Mouse (Mus musculus) limb, embryonic 14.5 days (tissue): ENCODE measurements around the gene Dip2c. TPM values are rescaled to one million over a fixed set of nuclear protein-coding genes. Genes with fewer than 3 reads are reported as not detected.
A peak's percentile ranks its signal among the peaks of the same experiment; 100 is the strongest.

Experiments
- ATAC-seq: fragments of 200-750 bp; cut with Nextera tagmentation; 2 replicates; pipeline ENCODE4 v1.8.0; 2017; ENCODE audit warnings: low read depth, moderate number of reproducible peaks, moderate TSS enrichment; ENCODE audit not compliant: low FRiP score
- DNase-seq: peaks from one replicate; pipeline ENCODE4 v3.0.0-alpha.2; 2015; ENCODE audit warnings: low spot score
- H3K27ac ChIP-seq: fragments of 300-500 bp; sonication (generic); replicated peaks from 2 replicates; pipeline ENCODE4 v1.5.1; 2014; ENCODE audit warnings: low read depth, mild to moderate bottlenecking, low read length, moderate library complexity, mixed read lengths
- H3K27me3 ChIP-seq: fragments of 300-500 bp; sonication (generic); 2 replicates; pipeline ENCODE4 v1.6.1; 2014; ENCODE audit warnings: low read length, mixed read lengths; ENCODE audit not compliant: control insufficient read depth, insufficient read depth
- H3K36me3 ChIP-seq: fragments of 300-500 bp; sonication (generic); 2 replicates; pipeline ENCODE4 v1.6.1; 2014; ENCODE audit warnings: mild to moderate bottlenecking, low read length, moderate library complexity, mixed read lengths; ENCODE audit not compliant: control insufficient read depth, insufficient read depth
- H3K4me1 ChIP-seq: fragments of 300-500 bp; sonication (generic); 2 replicates; pipeline ENCODE4 v1.6.1; 2014; ENCODE audit warnings: antibody characterized with exemption, low read length, mixed read lengths; ENCODE audit not compliant: control insufficient read depth, insufficient read depth
- H3K4me2 ChIP-seq: fragments of 300-500 bp; sonication (generic); replicated peaks from 2 replicates; pipeline ENCODE4 v1.6.1; 2014; ENCODE audit warnings: low read depth, mild to moderate bottlenecking, low read length, moderate library complexity; ENCODE audit not compliant: severe bottlenecking
- H3K4me3 ChIP-seq: fragments of 300-500 bp; sonication (generic); replicated peaks from 2 replicates; pipeline ENCODE4 v1.5.1; 2014; ENCODE audit warnings: low read length
- H3K9ac ChIP-seq: fragments of 300-500 bp; sonication (generic); 2 replicates; pipeline ENCODE4 v1.6.1; 2014; ENCODE audit warnings: mild to moderate bottlenecking, low read depth, low read length, moderate library complexity; ENCODE audit not compliant: severe bottlenecking
- H3K9me3 ChIP-seq: fragments of 300-500 bp; sonication (generic); 2 replicates; pipeline ENCODE4 v1.6.1; 2016; ENCODE audit warnings: low read length; ENCODE audit not compliant: control insufficient read depth
- POLR2A ChIP-seq: fragments of 200-500 bp; IDR thresholded peaks from 2 replicates; pipeline ENCODE4 v1.8.0; 2012; ENCODE audit warnings: inconsistent platforms, mild to moderate bottlenecking, moderate library complexity, borderline replicate concordance; ENCODE audit not compliant: insufficient read depth, insufficient read length; ENCODE audit errors: extremely low read depth
- WGBS: fragments of 180-500 bp; shearing (Covaris S2); extraction: QIAGEN DNeasy Blood & Tissue Kit; methylation state at CpG from one replicate; pipeline ENCODE4 v1.1.7; 2014; 5-methylcytosine and 5-hydroxymethylcytosine counted together
- polyA plus RNA-seq, 2 experiments: library from polyadenylated mRNA; depleted of rRNA in 1 of 2; stranded (reverse) in 1 of 2; unstranded in 1 of 2; fragments of >200 nt; fragmentation: Nextera tagmentation in 1 of 2; extraction: Ambion mirVana in 1 of 2; gene quantifications; 2 replicates each; pipeline versions ENCODE4 v1.2.1 to v1.2.3; 2012 to 2014

Dip2c gene
- polyA plus RNA-seq, 2 experiments, result 11.1 to 11.5 TPM

DNA sequence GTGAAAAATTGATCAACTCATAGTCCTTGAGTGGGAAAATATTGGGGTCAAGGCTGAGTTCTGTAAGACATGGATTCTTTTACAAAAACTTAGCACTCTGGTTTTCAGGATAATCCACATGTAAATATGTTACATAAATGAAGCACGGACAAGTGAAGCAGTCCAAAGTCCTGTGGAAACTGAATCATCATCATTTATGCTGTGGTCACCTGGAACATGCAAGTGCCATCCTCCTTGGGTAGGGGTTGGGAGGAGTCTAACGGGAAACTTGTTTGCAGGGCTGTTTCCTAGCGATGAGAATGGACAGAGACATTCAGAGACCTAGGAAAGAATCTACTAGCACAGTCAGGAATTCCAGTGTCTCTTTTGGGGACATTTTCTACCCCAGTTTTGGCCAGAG is 213.4 kb downstream of the Dip2c start:
- DNase-seq, result no peak
- WGBS, result 89% methylated on average over 3 of the region's 3 CpGs
- Histone ChIP-seq H3K27ac (no peak overlapping the region), H3K9me3 (no peaks in the 10 kb centered on the region), H3K4me1 (no peaks in the 10 kb centered on the region), H3K36me3 (no peaks in the 10 kb centered on the region), H3K4me3 (no peak overlapping the region), H3K27me3 (no peaks in the 10 kb centered on the region), H3K9ac (no peak overlapping the region), H3K4me2 (no peak overlapping the region)
- ATAC-seq, result no peak
- TF ChIP-seq POLR2A, result no peak

DNA sequence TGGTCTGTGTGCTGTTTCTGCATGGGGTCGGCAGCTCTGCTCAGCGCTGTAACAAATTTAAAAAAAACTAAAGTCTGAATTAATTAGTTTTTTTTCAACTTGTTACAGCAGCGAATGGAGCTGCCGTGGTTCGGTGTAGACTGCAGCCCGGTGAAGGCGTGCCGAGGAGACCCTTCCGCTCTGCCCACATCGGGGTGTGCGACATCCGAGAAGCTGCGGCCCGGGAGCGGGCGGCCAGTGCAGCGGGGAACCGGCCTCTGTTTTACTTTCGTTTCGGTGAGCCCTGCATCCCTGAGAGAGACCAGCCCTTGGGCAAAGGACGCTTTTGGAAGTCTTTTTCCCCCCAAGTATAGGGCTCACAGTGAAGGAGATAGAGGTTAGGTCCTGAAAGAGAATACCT is 218.4 kb downstream of the Dip2c start:
- WGBS, result 64% methylated on average over 21 of the region's 21 CpGs
- Histone ChIP-seq H3K36me3 (no peaks in the 10 kb centered on the region), H3K4me3 (peak overlapping the region; percentile 28), H3K4me2 (peak overlapping the region; percentile 36), H3K9ac (peak overlapping the region; percentile 28; the same call in 1 of the 2 replicates), H3K27me3 (no peaks in the 10 kb centered on the region), H3K27ac (no peak overlapping the region), H3K9me3 (no peaks in the 10 kb centered on the region), H3K4me1 (no peaks in the 10 kb centered on the region)
- DNase-seq (no peak), ATAC-seq (peak; percentile 30; the same call in 1 of the 2 replicates)
- TF ChIP-seq POLR2A, result no peak

DNA sequence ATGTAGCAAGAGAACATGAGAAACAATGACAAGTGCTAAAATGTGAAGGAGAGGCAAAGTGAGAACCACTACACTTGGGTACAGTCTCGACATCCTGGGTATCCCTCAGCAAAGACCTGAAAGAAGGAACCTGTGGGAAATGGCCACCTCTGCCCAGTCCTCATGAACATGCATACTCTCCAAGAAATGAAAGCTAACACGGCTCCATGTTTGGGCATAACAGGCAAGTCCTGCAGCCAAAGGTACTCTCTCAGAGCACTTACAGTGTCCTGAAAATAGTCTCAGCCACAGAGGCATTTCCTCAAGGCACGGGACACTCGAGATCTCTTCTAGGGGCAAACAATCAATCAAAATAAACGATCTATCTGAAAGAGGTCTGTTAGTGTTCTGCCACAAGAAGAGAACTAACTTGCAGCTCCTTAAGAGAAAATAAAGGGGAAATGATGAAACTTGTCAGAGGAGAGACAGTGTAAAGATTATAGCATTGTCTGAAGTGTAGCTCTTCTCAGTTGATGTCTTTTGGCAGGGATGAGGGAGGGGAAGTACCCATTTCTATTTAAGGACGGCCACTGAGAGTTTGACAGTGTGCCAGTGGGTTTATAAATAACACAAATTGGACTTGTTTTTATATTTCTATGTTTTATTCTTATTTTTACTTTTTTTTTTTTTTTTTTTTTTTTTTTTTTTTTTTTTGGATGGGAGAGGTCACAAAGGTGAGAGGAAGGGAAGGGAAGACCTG is 228.0 kb downstream of the Dip2c start:
- Histone ChIP-seq H3K4me2 (no peak overlapping the region), H3K27me3 (no peaks in the 10 kb centered on the region), H3K9ac (no peak overlapping the region), H3K4me1 (no peaks in the 10 kb centered on the region), H3K27ac (no peak overlapping the region), H3K36me3 (no peaks in the 10 kb centered on the region), H3K4me3 (no peak overlapping the region), H3K9me3 (no peaks in the 10 kb centered on the region)
- ATAC-seq (no peak), DNase-seq (no peak)
- WGBS, result 57% methylated on average over 6 of the region's 6 CpGs
- TF ChIP-seq POLR2A, result no peak

DNA sequence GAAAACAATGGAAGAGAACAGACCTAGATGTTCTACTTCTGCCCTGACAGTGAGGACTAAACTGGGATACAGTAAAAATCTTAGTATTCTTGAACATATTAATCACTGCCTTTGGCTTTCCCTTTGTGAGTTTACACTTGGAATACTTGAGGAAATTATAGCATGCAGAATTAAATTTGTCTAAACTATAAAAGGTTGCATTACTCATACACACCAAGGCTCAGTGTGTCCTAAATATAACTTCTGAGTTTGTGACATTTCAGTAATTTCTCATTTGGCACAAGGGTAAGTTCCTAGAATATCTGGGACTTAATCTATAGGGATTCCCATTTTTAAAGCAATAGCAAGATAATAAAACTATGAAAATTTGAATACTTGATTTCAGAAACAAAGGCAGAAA is 262.2 kb downstream of the Dip2c start:
- no peaks in the 10 kb centered on the region; the same call in 1 of the 2 replicates for H3K36me3 ChIP-seq
- ATAC-seq (no peak), DNase-seq (no peak)
- no peak overlapping the region for H3K4me2 ChIP-seq
- TF ChIP-seq POLR2A, result no peak
- H3K27ac ChIP-seq, result no peak overlapping the region
- H3K9ac ChIP-seq, result no peak overlapping the region
- no peaks in the 10 kb centered on the region for H3K27me3 ChIP-seq
- no peaks in the 10 kb centered on the region for H3K9me3 ChIP-seq
- H3K4me3 ChIP-seq, result no peak overlapping the region
- no peaks in the 10 kb centered on the region for H3K4me1 ChIP-seq

DNA sequence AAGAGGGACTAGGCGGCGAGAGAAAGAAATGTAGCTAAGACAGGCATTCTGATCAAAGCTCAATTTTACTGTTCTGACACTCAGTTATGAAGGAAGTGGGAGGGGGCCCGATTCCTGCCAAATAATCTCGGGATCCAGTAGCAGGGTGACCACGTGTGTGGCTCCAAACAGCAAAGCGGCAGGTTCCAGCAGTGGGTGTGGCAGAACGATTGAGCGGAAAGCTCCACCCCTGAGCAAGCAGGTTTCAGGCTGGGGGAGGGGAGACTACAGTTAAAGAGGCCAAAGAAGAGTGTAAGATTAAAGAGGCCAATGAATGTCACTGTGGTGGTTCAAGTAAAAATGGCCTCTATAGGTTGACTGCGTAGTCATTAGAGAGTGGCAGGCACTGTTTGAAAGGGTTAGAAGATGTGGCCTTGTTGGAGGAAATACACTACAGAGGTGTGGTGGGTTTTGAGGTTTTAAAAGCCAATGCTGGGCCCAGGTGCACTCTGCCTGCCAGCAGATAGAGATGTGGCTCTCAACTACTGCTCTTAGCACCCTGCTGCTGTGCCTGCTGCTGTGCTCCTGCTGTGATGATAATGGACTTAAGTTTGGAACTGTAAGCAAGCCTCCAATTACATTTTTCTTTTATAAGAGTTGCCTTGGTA is 271.5 kb downstream of the Dip2c start:
- 0 out of 2 replicates have a peak, but pooled peaks cover 5% of the 10 kb centered on the region for H3K4me1 ChIP-seq
- no peak overlapping the region for H3K4me3 ChIP-seq
- no peaks in the 10 kb centered on the region for H3K27me3 ChIP-seq
- H3K4me2 ChIP-seq, result no peak overlapping the region
- 13% methylated on average over 9 of the region's 9 CpGs for WGBS
- DNase-seq (no peak), ATAC-seq (no peak)
- H3K36me3 ChIP-seq, result peaks cover 8% of the 10 kb centered on the region
- H3K9ac ChIP-seq, result no peak overlapping the region
- H3K9me3 ChIP-seq, result no peaks in the 10 kb centered on the region
- H3K27ac ChIP-seq, result no peak overlapping the region
- no peak for TF ChIP-seq POLR2A

DNA sequence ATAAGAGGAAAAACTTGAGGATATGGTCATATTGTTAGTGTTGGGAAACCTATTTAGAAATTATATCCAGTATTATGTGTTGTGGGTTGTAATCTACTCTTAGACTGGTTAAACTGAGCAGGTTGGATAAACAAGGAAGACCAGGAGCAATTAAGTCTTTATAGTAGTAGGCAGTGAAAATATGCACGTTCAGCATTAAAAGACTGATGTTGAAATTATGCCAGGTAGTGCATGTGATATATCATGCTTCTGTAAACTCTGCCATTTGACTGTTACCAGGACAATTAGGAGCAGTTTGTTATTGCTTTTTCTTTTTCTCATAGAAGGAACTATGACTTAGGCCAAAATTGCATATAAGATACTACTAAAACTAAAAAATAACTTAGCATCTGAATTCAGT is 285.8 kb downstream of the Dip2c start:
- Histone ChIP-seq H3K4me1 (no peaks in the 10 kb centered on the region), H3K4me3 (no peak overlapping the region), H3K27ac (no peak overlapping the region), H3K9me3 (no peaks in the 10 kb centered on the region), H3K4me2 (no peak overlapping the region), H3K9ac (no peak overlapping the region), H3K36me3 (peaks cover 4% of the 10 kb centered on the region), H3K27me3 (no peaks in the 10 kb centered on the region)
- ATAC-seq (no peak), DNase-seq (no peak)
- WGBS, result 73% methylated on average over 1 of the region's 1 CpGs
- no peak for TF ChIP-seq POLR2A
